Mouse (Mus musculus) megakaryocyte, adult 5-6 weeks (primary cell): ENCODE measurements around the gene Esyt1. TPM values are rescaled to one million over a fixed set of nuclear protein-coding genes. Genes with fewer than 3 reads are reported as not detected.
A peak's percentile ranks its signal among the peaks of the same experiment; 100 is the strongest.
"Not testable (repeated sequence)": the region's sequence is repeated elsewhere in the genome, so short reads cannot be mapped to it uniquely, and the experiment has no call there.

ENCODE experiments used
- ATAC-seq: 2 replicates; pipeline ENCODE4 v1.8.0; 2016; ENCODE audit warnings: mild to moderate bottlenecking, inconsistent platforms; ENCODE audit not compliant: poor library complexity, severe bottlenecking
- total RNA-seq, 2 experiments: library from RNA; stranded (forward) in 1 of 2; stranded (reverse) in 1 of 2; fragments of 153-499, 151-499 nt in 1 of 2; fragments of 221-1000, 200-1000 nt in 1 of 2; gene quantifications; 2 replicates each; pipeline versions ENCODE4 v1.2.3 to v1.2.4; 2015 to 2017

The Esyt1 gene
- total RNA-seq, 2 experiments from 2014 or later: 127 to 267 TPM

- no peak for ATAC-seq
These were observed 19.7 kb downstream of the Esyt1 start for GRCm38 (mm10) chr10:128505974-128506373.

- ATAC-seq: not testable (repeated sequence)
These were observed 20.4 kb downstream of the Esyt1 start for GRCm38 (mm10) chr10:128505371-128505667.

GRCm38 (mm10) chr10:128504641-128505370 lies 20.9 kb downstream of the Esyt1 start:
- ATAC-seq: peak; percentile 96

- ATAC-seq: no peak
These were observed 21.7 kb downstream of the Esyt1 start for GRCm38 (mm10) chr10:128504012-128504411.

- no peak for ATAC-seq
These were observed 22.1 kb downstream of the Esyt1 start for GRCm38 (mm10) chr10:128503532-128503931.

GRCm38 (mm10) chr10:128502341-128502740 lies 23.3 kb downstream of the Esyt1 start:
- ATAC-seq: no peak

- peak; percentile 11; the same call in 1 of the 2 replicates for ATAC-seq
These were observed 26.5 kb downstream of the Esyt1 start for GRCm38 (mm10) chr10:128499116-128499671.

GRCm38 (mm10) chr10:128498590-128498989 lies 27.1 kb downstream of the Esyt1 start, which contains the start of gene Myl6b:
Myl6b (minus strand) TSS chr10:128498685.
- ATAC-seq: peak; percentile 80

GRCm38 (mm10) chr10:128497134-128497737 lies 28.4 kb downstream of the Esyt1 start:
- ATAC-seq: no peak

- no peak for ATAC-seq
These were observed 29.1 kb downstream of the Esyt1 start for GRCm38 (mm10) chr10:128496509-128497077.

- ATAC-seq: no peak
These were observed 29.8 kb downstream of the Esyt1 start for GRCm38 (mm10) chr10:128495903-128496302.

GRCm38 (mm10) chr10:128495270-128495669 lies 30.4 kb downstream of the Esyt1 start:
- ATAC-seq: no peak

- no peak for ATAC-seq
These were observed 30.9 kb downstream of the Esyt1 start for GRCm38 (mm10) chr10:128494667-128495245.

- peak; percentile 68 for ATAC-seq
These were observed 31.7 kb downstream of the Esyt1 start, which contains the start of gene Myl6 for GRCm38 (mm10) chr10:128493695-128494666. Myl6 (minus strand) TSS chr10:128494145.

GRCm38 (mm10) chr10:128493319-128493694 lies 32.4 kb downstream of the Esyt1 start:
- ATAC-seq: peak; percentile 28

- ATAC-seq: peak; percentile 39
These were observed 32.9 kb downstream of the Esyt1 start for GRCm38 (mm10) chr10:128492633-128493311.

GRCm38 (mm10) chr10:128492051-128492450 lies 33.6 kb downstream of the Esyt1 start:
- not testable (repeated sequence) for ATAC-seq

- no peak for ATAC-seq
These were observed 34.2 kb downstream of the Esyt1 start for GRCm38 (mm10) chr10:128491495-128491894.

GRCm38 (mm10) chr10:128490912-128491311 lies 34.8 kb downstream of the Esyt1 start:
- ATAC-seq: no peak

GRCm38 (mm10) chr10:128490232-128490631 lies 35.4 kb downstream of the Esyt1 start:
- ATAC-seq: no peak
